Mouse (Mus musculus): ENCODE measurements at regions not wholly inside any gene's neighbourhood (a gene's known extent, or its start where the extent isn't known, plus 50 kb on each side); places are given as distances from the start of the nearest gene placed in this dataset.

GRCm38 (mm10) chr4:25337638-25338037 lies 56.0 kb upstream of the Ufl1 start:
- H3K27ac ChIP-seq (ENCODE audit: insufficient read depth, low read depth): no peak overlapping the region
- TF ChIP-seq EP300 (IDR thresholded peaks at IDR 0.05; ENCODE audit: low read length): no peak
- peak in 1 of 2 experiments; percentile 25; a peak in 1 of 4 replicates for TF ChIP-seq CTCF (conservative IDR thresholded peaks at IDR 0.05 in 1 of 2, IDR thresholded peaks at IDR 0.05 in 1 of 2; ENCODE audit: low read depth in 2 of 2, low read length in 2 of 2)
- TF ChIP-seq POLR2AphosphoS2 (IDR thresholded peaks at IDR 0.05; ENCODE audit: low read depth, low read length): no peak
- TF ChIP-seq ZNF384 (IDR thresholded peaks at IDR 0.05; ENCODE audit: low read depth, low read length): peak; percentile 83
- no peak overlapping the region for H3K9ac ChIP-seq (ENCODE audit: insufficient read depth, low read depth)
- no peak overlapping the region for H3K4me2 ChIP-seq (ENCODE audit: insufficient read depth, low read depth, poor library complexity, severe bottlenecking)
- H3K79me2 ChIP-seq (replicated peaks; ENCODE audit: control insufficient read depth, extremely low read depth, insufficient read depth, poor library complexity, severe bottlenecking): no peaks in the 10 kb centered on the region
- peaks cover 2 to 11% of the 10 kb centered on the region in 2 experiments; a peak in 2 of 4 replicates for H3K4me1 ChIP-seq (ENCODE audit: control insufficient read depth in 1 of 2, insufficient read depth in 2 of 2)
- no peak for DNase-seq (ENCODE audit: extremely low read depth)
- no peak overlapping the region for H3K4me3 ChIP-seq (replicated peaks in 1 of 3; ENCODE audit: low read depth in 2 of 3, low read length in 2 of 3, poor library complexity in 1 of 3)
- no peaks in the 10 kb centered on the region for H3K9me3 ChIP-seq (replicated peaks; ENCODE audit: low read length)
- dilution Hi-C loops (cut with MboI; ENCODE audit: extremely low pct_ligation_motif_present, extremely low pct_unique_long_range_greater_than_20kb, low sequenced_read_pairs): no loop called here
- in situ Hi-C loops (cut with MboI; ENCODE audit: low pct_ligation_motif_present, low pct_unique_long_range_greater_than_20kb, low sequenced_read_pairs): no loop called here
- H3K27me3 ChIP-seq (replicated peaks): no peaks in the 10 kb centered on the region
- no peaks in the 10 kb centered on the region for H3K36me3 ChIP-seq (replicated peaks in 1 of 2; ENCODE audit: control insufficient read depth in 1 of 2, insufficient read depth in 1 of 2, low read length in 1 of 2)

Data from CH12.LX (cell line).